In the genomic region with DNA sequence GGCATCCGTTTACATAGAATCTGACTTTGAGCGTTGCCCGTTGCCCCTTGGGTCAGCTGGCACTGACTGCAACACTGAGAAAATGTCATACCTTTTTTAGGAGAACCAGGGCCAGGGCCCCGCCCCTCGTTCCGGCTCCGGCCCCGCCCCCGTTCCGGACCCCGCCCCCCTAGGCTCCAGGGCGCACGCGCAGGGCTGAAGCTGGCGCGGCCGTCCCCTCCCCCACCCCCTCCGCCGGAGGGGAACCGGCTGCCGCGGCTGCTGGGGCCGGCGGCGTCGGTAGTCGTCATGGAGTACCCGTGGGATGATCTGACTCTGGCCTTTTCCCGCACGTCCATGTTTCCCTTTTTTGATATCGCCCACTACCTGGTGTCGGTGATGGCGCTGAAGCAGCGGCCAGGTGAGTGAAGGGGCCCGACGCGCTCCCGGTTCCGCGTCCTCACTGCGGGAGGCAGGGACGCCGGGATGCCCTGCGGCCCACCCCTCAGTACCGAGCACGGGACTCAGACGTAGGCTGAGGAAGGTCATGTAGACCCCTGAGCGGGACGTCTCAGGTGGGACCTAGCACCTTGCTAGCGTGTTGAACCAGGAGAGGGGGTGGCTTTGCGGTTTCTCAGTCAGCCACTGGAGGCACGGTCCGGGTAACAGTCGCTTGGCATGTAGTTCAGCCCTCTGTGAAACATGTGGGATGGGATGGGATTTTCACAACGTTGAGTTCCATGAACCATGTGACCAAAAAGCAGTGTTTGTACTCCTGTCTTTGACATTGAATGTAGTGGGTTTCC, we compare ENCODE assay signal across 8 mouse cellular contexts. TPM values are rescaled to one million over a fixed set of nuclear protein-coding genes. Genes with fewer than 3 reads are reported as not detected.
DNase-seq lines count a peak whose midpoint lies in the region.

A gene (plus strand): TSS at position 225 of the 785 bp plus-strand sequence.

- no peaks in the 10 kb centered on the region for H3K9me3 ChIP-seq in hindbrain, embryonic 10.5 days

- WGBS in hindbrain, embryonic 10.5 days: under 1% methylated on average over 55 of the region's 55 CpGs

- H3K36me3 ChIP-seq in hindbrain, embryonic 10.5 days: no peaks in the 10 kb centered on the region

- H3K4me1 ChIP-seq in hindbrain, embryonic 10.5 days (replicated peaks): peaks cover 6% of the 10 kb centered on the region

- peak within 1 kb of the TSS; percentile 90 for H3K4me3 ChIP-seq in hindbrain, embryonic 10.5 days

- peak within 1 kb of the TSS; percentile 89 for H3K27ac ChIP-seq in hindbrain, embryonic 10.5 days

- peak; percentile 82 for DNase-seq in Muller cell, postnatal 12 days (ENCODE audit: inconsistent ontology term)
- peak; percentile 72 for DNase-seq in cerebellum, adult 8-10 months
- DNase-seq in forelimb bud, embryonic 11.5 days (ENCODE audit: low read depth, low spot score): peak; percentile 65
- DNase-seq in hindbrain, embryonic 10.5 days (ENCODE audit: low spot score): peak; percentile 87
- DNase-seq in layer of hippocampus, postnatal 25 days (ENCODE audit: extremely low spot score in 1 of 2, low spot score in 1 of 2): peak; percentile 62 to 71
- peak; percentile 57 for DNase-seq in lung, postnatal 25 days (ENCODE audit: low spot score)
- DNase-seq in retina, adult 2 months (ENCODE audit: low read depth, low spot score): peak; percentile 62
- DNase-seq in thymus, postnatal 36 days: peak; percentile 71 to 74

- no peaks in the 10 kb centered on the region for H3K27me3 ChIP-seq in hindbrain, embryonic 10.5 days (ENCODE audit: insufficient read depth, poor library complexity, severe bottlenecking)

RNA-seq across cellular contexts. Expression of the gene that starts here (rescaled TPM):
- polyA plus RNA-seq in hindbrain, embryonic 10.5 days (2016; fragmentation: Nextera tagmentation; extraction: Ambion mirVana): 3.8 TPM in 2 replicates
- total RNA-seq in layer of hippocampus, postnatal 25 days (2021): 10 to 100 TPM; 17.9 to 20.2 TPM

Comparison
In these comparisons a context has a peak if more than half of its experiments do, and no peak if none do; other contexts are left out.
1. Peak in every context shown above with its lines: DNase-seq, H3K4me3 ChIP-seq and H3K27ac ChIP-seq.